Mouse (Mus musculus): Measurements from ENCODE around the gene Dpf3.

DNA sequence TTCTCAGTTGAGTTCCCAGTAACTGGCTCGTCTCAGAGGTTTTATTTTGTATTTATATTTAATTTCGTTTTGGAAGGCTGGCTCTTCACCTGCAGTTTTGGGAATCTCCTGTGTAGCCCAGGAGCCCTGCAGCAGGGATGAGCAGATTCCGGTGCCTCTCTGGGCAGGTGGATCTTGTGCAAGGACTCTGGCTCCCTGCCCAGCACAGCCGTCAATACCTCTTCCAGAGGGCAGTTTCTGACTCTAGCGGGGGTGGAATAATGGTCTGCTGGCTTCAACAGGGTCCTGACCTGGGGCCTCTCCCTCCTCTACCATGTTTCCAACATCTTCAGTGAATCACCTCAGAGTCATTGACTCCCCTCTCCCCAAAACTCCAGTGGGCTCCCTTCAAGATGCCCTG, 283.2 kb downstream of the Dpf3 start:
- TF ChIP-seq EP300 (IDR thresholded peaks at IDR 0.05; ENCODE audit: low read depth) (no peak), CTCF (IDR thresholded peaks at IDR 0.05; ENCODE audit: low read depth) (no peak)
